In the genomic region with DNA sequence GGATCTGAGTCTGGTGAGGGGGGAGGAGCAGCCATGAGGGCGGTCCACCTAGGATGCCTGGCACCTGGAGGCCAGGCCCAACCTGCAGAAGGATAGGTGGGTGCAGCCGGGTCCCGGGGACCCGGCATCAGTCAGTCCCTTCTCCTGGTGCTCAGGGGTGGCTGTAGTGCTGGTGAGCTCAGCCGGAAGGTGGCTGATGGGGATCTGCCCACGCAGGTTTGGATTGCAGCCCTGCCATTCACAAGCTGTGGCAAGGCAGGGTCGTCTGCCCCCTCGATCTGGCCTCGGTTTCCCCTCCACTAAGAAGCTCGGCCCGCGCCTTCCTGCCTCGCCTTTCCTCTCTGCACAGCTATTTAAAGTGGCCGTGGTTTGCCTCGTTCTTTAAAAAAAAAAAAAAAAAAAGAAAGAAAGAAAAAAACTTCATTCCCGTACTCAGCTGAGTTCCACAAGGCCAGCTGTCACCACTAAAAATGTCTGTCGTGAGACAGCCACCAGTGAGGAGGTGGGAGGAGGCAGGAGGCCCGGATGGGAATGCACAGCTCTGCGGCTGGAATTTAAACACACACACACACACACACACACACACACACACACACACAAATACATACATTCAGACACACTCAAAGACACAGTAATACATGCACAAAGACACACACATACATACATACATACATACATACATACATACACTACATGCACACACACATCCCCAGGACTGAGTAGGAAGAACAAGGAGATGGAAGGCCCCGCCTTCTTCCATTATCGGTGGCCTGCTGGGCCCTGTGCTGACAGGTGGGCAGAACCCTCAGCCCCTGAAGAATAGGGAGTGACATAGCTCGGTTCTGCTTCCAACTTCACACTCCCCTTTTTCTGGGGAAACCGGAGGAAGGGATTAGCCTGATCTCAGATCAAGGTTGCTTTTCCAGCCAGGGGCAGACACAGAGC, we compare ENCODE assay signal across 8 mouse cellular contexts. TPM values are rescaled to one million over a fixed set of nuclear protein-coding genes. Genes with fewer than 3 reads are reported as not detected.
DNase-seq lines count a peak whose midpoint lies in the region; ATAC-seq and TF ChIP-seq lines count a peak whose summit lies in the region.
"Had no signal": no experiment of that assay in that cellular context is flagged by ENCODE, and none has a peak within 500 bp of the region (broad histone marks: within the 10 kb centered on the region; RNA-seq: fewer than 3 reads in every experiment).

No protein-coding gene starts in this region.

- H3K9ac ChIP-seq in kidney, postnatal 0 days (ENCODE audit: low read depth, low read length) = no peak overlapping the region
- no peak overlapping the region for H3K9ac ChIP-seq in limb, embryonic 15.5 days
- H3K9ac ChIP-seq: liver, embryonic 14.5 days had no signal

- no peak; the same call in 1 of the 2 replicates for ATAC-seq in kidney, postnatal 0 days (replicated peaks; ENCODE audit: low FRiP score, low read depth)
- no peak for ATAC-seq in limb, embryonic 15.5 days (ENCODE audit: insufficient number of reproducible peaks, low FRiP score, low TSS enrichment, low read depth)

- no peaks in the 10 kb centered on the region for H3K36me3 ChIP-seq in kidney, postnatal 0 days (ENCODE audit: insufficient read depth, low read length)
- H3K36me3 ChIP-seq in embryonic facial prominence, embryonic 10.5 days (replicated peaks) = no peaks in the 10 kb centered on the region
- H3K36me3 ChIP-seq in limb, embryonic 15.5 days = no peaks in the 10 kb centered on the region

- H3K4me3 ChIP-seq in kidney, postnatal 0 days (replicated peaks; ENCODE audit: low read depth, low read length) = no peak overlapping the region
- no peak overlapping the region for H3K4me3 ChIP-seq in embryonic facial prominence, embryonic 10.5 days
- H3K4me3 ChIP-seq in limb, embryonic 15.5 days = no peak overlapping the region

- H3K4me1 ChIP-seq in kidney, postnatal 0 days (replicated peaks; ENCODE audit: insufficient read depth, low read length) = peaks cover 5% of the 10 kb centered on the region; the same call in 1 of the 2 replicates
- peaks cover 33% of the 10 kb centered on the region for H3K4me1 ChIP-seq in embryonic facial prominence, embryonic 10.5 days
- peaks cover 11% of the 10 kb centered on the region for H3K4me1 ChIP-seq in limb, embryonic 15.5 days

- WGBS in kidney, postnatal 0 days = 24% methylated on average over 23 of the region's 23 CpGs
- WGBS in embryonic facial prominence, embryonic 10.5 days = 44% methylated on average over 23 of the region's 23 CpGs
- 30% methylated on average over 21 of the region's 23 CpGs for WGBS in limb, embryonic 15.5 days

- H3K27ac ChIP-seq in kidney, postnatal 0 days = peak overlapping the region; percentile 31; the same call in 1 of the 2 replicates
- peak overlapping the region; percentile 52 for H3K27ac ChIP-seq in embryonic facial prominence, embryonic 10.5 days (replicated peaks)
- H3K27ac ChIP-seq in limb, embryonic 15.5 days = peak overlapping the region; percentile 61; the same call in 1 of the 2 replicates
- H3K27ac ChIP-seq: liver, embryonic 14.5 days had no signal

- no peaks in the 10 kb centered on the region for H3K9me3 ChIP-seq in kidney, postnatal 0 days (replicated peaks; ENCODE audit: low read length)
- H3K9me3 ChIP-seq in embryonic facial prominence, embryonic 10.5 days = no peaks in the 10 kb centered on the region
- H3K9me3 ChIP-seq in limb, embryonic 15.5 days = no peaks in the 10 kb centered on the region

- no peak for TF ChIP-seq CTCF in kidney, postnatal 0 days (IDR thresholded peaks at IDR 0.05; ENCODE audit: low read depth)

- H3K27me3 ChIP-seq in kidney, postnatal 0 days (ENCODE audit: insufficient read depth, low read length) = no peaks in the 10 kb centered on the region
- no peaks in the 10 kb centered on the region for H3K27me3 ChIP-seq in embryonic facial prominence, embryonic 10.5 days (replicated peaks; ENCODE audit: low read depth, poor library complexity, severe bottlenecking)
- H3K27me3 ChIP-seq in limb, embryonic 15.5 days = no peaks in the 10 kb centered on the region

- peak; percentile 90 for DNase-seq in kidney, postnatal 0 days (ENCODE audit: low spot score)
- DNase-seq in kidney, postnatal 36 days = no peak
- DNase-seq in embryonic facial prominence, embryonic 10.5 days (ENCODE audit: low spot score) = no peak
- peak; percentile 65 to 83 for DNase-seq in frontal cortex, postnatal 10 days (ENCODE audit: low spot score in 2 of 2)
- no peak for DNase-seq in gastrocnemius, postnatal 4 days (ENCODE audit: low spot score in 2 of 2)
- DNase-seq in ovary, postnatal 14 days (ENCODE audit: low spot score) = no peak

- peak overlapping the region; percentile 21; the same call in 1 of the 2 replicates for H3K4me2 ChIP-seq in kidney, postnatal 0 days (ENCODE audit: low read length)
- no peak overlapping the region for H3K4me2 ChIP-seq in limb, embryonic 15.5 days

RNA-seq across cellular contexts. Expression of gene Ier5l, which starts 29.9 kb away (rescaled TPM):
- 3.5 and 8.1 TPM in 2 replicates for polyA plus RNA-seq in kidney, postnatal 0 days (2015; fragmentation: Nextera tagmentation; extraction: Ambion mirVana)
- polyA plus RNA-seq in embryonic facial prominence, embryonic 10.5 days (2016; fragmentation: Nextera tagmentation; extraction: Ambion mirVana) = 2.8 and 3.4 TPM in 2 replicates
- polyA plus RNA-seq in limb, embryonic 15.5 days (2015; fragmentation: Nextera tagmentation; extraction: Ambion mirVana) = 1.9 and 2.1 TPM in 2 replicates
- total RNA-seq in gastrocnemius, postnatal 4 days (2021) = 1 to 10 TPM; 8.2 to 8.9 TPM

Comparison
In these comparisons a context has a peak if more than half of its experiments do, and no peak if none do; other contexts are left out.
1. DNase-seq: peak in kidney, postnatal 0 days (single experiment) and frontal cortex, postnatal 10 days (2 of 2); none in kidney, postnatal 36 days (0 of 2), embryonic facial prominence, embryonic 10.5 days (single experiment), gastrocnemius, postnatal 4 days (0 of 2) and ovary, postnatal 14 days (single experiment).
2. Peak in every context shown above with its lines, with median percentiles within 50 percentile points of each other: H3K27ac ChIP-seq.